Mouse (Mus musculus): Measurements from ENCODE around the gene Ccdc134. TPM values are rescaled to one million over a fixed set of nuclear protein-coding genes. Genes with fewer than 3 reads are reported as not detected.
"Not testable (repeated sequence)": the region's sequence is repeated elsewhere in the genome, so short reads cannot be mapped to it uniquely, and the experiment has no call there.

The Ccdc134 gene
- polyA plus RNA-seq, 1 experiment from 2014 or later = 15.3 TPM

- 59% methylated on average over 8 of the region's 8 CpGs for WGBS
- no peaks in the 10 kb centered on the region for H3K9me3 ChIP-seq (ENCODE audit: control insufficient read depth, low read length)
- ATAC-seq (replicated peaks; ENCODE audit: low FRiP score, low TSS enrichment, low read depth) (no peak), DNase-seq (ENCODE audit: low spot score) (no peak)
- no peak overlapping the region for H3K4me3 ChIP-seq (ENCODE audit: low read depth, low read length)
- no peak overlapping the region for H3K27ac ChIP-seq (ENCODE audit: low read depth)
- H3K4me1 ChIP-seq (replicated peaks; ENCODE audit: control insufficient read depth, insufficient read depth, low read length) = no peaks in the 10 kb centered on the region
- H3K27me3 ChIP-seq (replicated peaks; ENCODE audit: control insufficient read depth, insufficient read depth, low read length) = peaks cover 7% of the 10 kb centered on the region; the same call in 1 of the 2 replicates
- H3K4me2 ChIP-seq (ENCODE audit: low read length) = no peak overlapping the region
- H3K9ac ChIP-seq (ENCODE audit: low read length) = no peak overlapping the region
- no peaks in the 10 kb centered on the region for H3K36me3 ChIP-seq (ENCODE audit: control insufficient read depth, insufficient read depth, low read length)
These were observed 7.2 kb upstream of the Ccdc134 start for GRCm38 (mm10) chr15:82120544-82120943.

DNA sequence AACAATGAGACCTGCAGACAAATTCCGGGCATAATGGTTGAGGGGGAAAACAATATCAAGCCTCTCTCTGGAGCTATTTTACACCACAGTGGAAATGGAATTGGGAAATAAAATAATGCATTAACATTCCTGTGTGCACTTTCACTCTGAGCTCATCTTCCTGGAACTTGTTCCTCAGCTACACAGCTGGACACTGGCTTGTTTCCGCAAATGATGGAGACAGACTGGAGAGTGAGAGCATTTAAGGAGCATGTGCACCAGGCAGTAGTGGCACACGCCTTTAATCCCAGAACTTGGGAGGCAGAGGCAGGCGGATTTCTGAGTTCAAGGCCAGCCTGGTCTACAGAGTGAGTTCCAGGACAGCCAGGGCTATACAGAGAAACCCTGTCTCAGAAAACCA is 1.0 kb upstream of the Ccdc134 start:
- H3K4me3 ChIP-seq (ENCODE audit: low read depth, low read length) = not testable (repeated sequence)
- 78% methylated on average over 4 of the region's 4 CpGs for WGBS

DNA sequence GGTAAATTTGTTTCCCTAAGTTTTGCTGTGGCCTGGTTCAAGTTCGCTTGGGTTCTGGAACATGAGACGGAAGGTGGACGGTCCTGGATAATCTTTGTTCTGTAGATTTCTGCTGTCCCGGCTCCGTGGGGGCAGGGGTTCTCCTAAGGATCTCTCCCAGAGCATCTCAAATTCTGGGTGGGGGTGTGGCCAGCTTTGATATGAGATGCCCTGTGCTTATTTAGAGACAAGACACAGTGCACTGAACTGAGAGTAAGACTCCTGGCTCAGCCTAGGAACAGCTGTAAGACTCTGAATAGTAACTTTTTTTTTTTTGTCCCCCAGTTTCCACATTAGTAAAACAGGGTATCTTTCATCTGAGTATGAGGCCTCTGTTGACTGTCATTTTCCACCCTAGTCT is 676 bp downstream of the Ccdc134 start:
- Histone ChIP-seq H3K27me3 (replicated peaks; ENCODE audit: control insufficient read depth, insufficient read depth, low read length) (peaks cover 5% of the 10 kb centered on the region; the same call in 1 of the 2 replicates), H3K27ac (ENCODE audit: low read depth) (peak overlapping the region; percentile 67; the same call in 1 of the 2 replicates), H3K4me2 (ENCODE audit: low read length) (peak overlapping the region; percentile 73), H3K4me1 (replicated peaks; ENCODE audit: control insufficient read depth, insufficient read depth, low read length) (peaks cover 8% of the 10 kb centered on the region; the same call in 1 of the 2 replicates), H3K4me3 (ENCODE audit: low read depth, low read length) (peak overlapping the region; percentile 68), H3K9me3 (ENCODE audit: control insufficient read depth, low read length) (no peaks in the 10 kb centered on the region), H3K9ac (ENCODE audit: low read length) (peak overlapping the region; percentile 67), H3K36me3 (ENCODE audit: control insufficient read depth, insufficient read depth, low read length) (0 out of 2 replicates have a peak, but pooled peaks cover 3% of the 10 kb centered on the region)
- DNase-seq (ENCODE audit: low spot score) = no peak
- WGBS = 4% methylated on average over 5 of the region's 5 CpGs
- no peak for ATAC-seq (replicated peaks; ENCODE audit: low FRiP score, low TSS enrichment, low read depth)

More for the DNA sequence above, 1.0 kb upstream of the Ccdc134 start:
- not testable (repeated sequence) for H3K27ac ChIP-seq (ENCODE audit: low read depth); H3K9ac ChIP-seq (ENCODE audit: low read length); ATAC-seq (replicated peaks; ENCODE audit: low FRiP score, low TSS enrichment, low read depth); H3K9me3 ChIP-seq (ENCODE audit: control insufficient read depth, low read length); DNase-seq (ENCODE audit: low spot score); H3K27me3 ChIP-seq (replicated peaks; ENCODE audit: control insufficient read depth, insufficient read depth, low read length); H3K36me3 ChIP-seq (ENCODE audit: control insufficient read depth, insufficient read depth, low read length); H3K4me1 ChIP-seq (replicated peaks; ENCODE audit: control insufficient read depth, insufficient read depth, low read length)
- H3K4me2 ChIP-seq (ENCODE audit: low read length) = peak overlapping the region; percentile 73; the same call in 1 of the 2 replicates

DNA sequence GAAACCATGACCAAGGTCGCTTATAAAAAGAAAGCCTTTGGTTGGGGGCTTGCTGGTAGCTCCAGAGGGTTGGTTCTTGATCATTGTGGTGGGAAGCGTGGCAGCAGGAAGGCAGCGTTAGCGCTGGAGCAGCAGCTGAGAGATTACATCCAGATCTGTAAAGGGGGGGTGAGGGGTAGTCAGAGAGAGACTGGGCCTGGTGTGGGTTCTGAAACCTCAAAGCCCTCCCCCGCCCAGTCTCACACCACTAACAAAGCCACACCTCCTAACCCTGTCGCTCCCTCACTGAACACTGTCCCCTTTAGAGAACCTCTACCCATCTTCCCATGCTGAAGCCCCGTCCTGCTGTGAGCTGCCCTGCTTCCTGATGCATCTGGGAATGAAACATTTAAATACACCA is 2.9 kb downstream of the Ccdc134 start:
- DNase-seq (ENCODE audit: low spot score) (no peak), ATAC-seq (replicated peaks; ENCODE audit: low FRiP score, low TSS enrichment, low read depth) (no peak)
- 71% methylated on average over 7 of the region's 7 CpGs for WGBS

GRCm38 (mm10) chr15:82135372-82135771 is 7.7 kb downstream of the Ccdc134 start:
- no peaks in the 10 kb centered on the region for H3K4me1 ChIP-seq (replicated peaks; ENCODE audit: control insufficient read depth, insufficient read depth, low read length)
- ATAC-seq (replicated peaks; ENCODE audit: low FRiP score, low TSS enrichment, low read depth) = no peak
- WGBS = 71% methylated on average over 4 of the region's 4 CpGs

More for the DNA sequence above, 2.9 kb downstream of the Ccdc134 start:
- H3K9me3 ChIP-seq (ENCODE audit: control insufficient read depth, low read length) = no peaks in the 10 kb centered on the region
- H3K4me1 ChIP-seq (replicated peaks; ENCODE audit: control insufficient read depth, insufficient read depth, low read length) = peaks cover 8% of the 10 kb centered on the region; the same call in 1 of the 2 replicates
- H3K9ac ChIP-seq (ENCODE audit: low read length) = no peak overlapping the region
- H3K27ac ChIP-seq (ENCODE audit: low read depth) = no peak overlapping the region
- H3K36me3 ChIP-seq (ENCODE audit: control insufficient read depth, insufficient read depth, low read length) = 0 out of 2 replicates have a peak, but pooled peaks cover 3% of the 10 kb centered on the region
- H3K27me3 ChIP-seq (replicated peaks; ENCODE audit: control insufficient read depth, insufficient read depth, low read length) = no peaks in the 10 kb centered on the region
- H3K4me2 ChIP-seq (ENCODE audit: low read length) = no peak overlapping the region
- H3K4me3 ChIP-seq (ENCODE audit: low read depth, low read length) = no peak overlapping the region

DNA sequence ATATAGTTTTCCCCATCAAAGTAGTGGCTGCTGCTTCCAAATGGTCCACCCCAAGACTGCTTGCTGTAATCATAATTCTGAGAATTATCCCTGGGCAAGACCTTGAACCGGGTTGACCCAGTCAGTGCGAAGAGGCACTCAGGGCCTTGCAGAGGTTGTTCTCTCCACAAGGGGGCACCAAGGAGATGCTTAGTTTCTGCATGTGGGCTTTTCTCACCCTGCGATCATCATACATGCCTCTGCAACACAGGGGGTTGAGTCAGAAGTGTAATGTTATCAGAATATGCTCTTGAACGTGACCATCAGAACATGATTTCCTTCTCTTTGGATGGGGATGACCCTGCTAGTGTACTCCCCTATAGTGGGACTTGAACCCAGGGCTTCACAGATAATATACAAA is 10.8 kb downstream of the Ccdc134 start:
- Histone ChIP-seq H3K36me3 (ENCODE audit: control insufficient read depth, insufficient read depth, low read length) (peaks cover 12% of the 10 kb centered on the region; the same call in 1 of the 2 replicates), H3K4me2 (ENCODE audit: low read length) (no peak overlapping the region), H3K27me3 (replicated peaks; ENCODE audit: control insufficient read depth, insufficient read depth, low read length) (no peaks in the 10 kb centered on the region), H3K9ac (ENCODE audit: low read length) (no peak overlapping the region), H3K4me1 (replicated peaks; ENCODE audit: control insufficient read depth, insufficient read depth, low read length) (no peaks in the 10 kb centered on the region), H3K9me3 (ENCODE audit: control insufficient read depth, low read length) (no peaks in the 10 kb centered on the region), H3K4me3 (ENCODE audit: low read depth, low read length) (no peak overlapping the region), H3K27ac (ENCODE audit: low read depth) (no peak overlapping the region)
- ATAC-seq (replicated peaks; ENCODE audit: low FRiP score, low TSS enrichment, low read depth) (no peak), DNase-seq (ENCODE audit: low spot score) (peak; percentile 76)
- WGBS = 49% methylated on average over 4 of the region's 4 CpGs

More at GRCm38 (mm10) chr15:82135372-82135771, 7.7 kb downstream of the Ccdc134 start:
- no peak for DNase-seq (ENCODE audit: low spot score)
- H3K27me3 ChIP-seq (replicated peaks; ENCODE audit: control insufficient read depth, insufficient read depth, low read length) = no peaks in the 10 kb centered on the region
- no peak overlapping the region for H3K4me3 ChIP-seq (ENCODE audit: low read depth, low read length)
- H3K4me2 ChIP-seq (ENCODE audit: low read length) = no peak overlapping the region
- no peak overlapping the region for H3K9ac ChIP-seq (ENCODE audit: low read length)
- H3K9me3 ChIP-seq (ENCODE audit: control insufficient read depth, low read length) = no peaks in the 10 kb centered on the region
- 0 out of 2 replicates have a peak, but pooled peaks cover 3% of the 10 kb centered on the region for H3K36me3 ChIP-seq (ENCODE audit: control insufficient read depth, insufficient read depth, low read length)
- no peak overlapping the region for H3K27ac ChIP-seq (ENCODE audit: low read depth)

GRCm38 (mm10) chr15:82139196-82139595 is 11.5 kb downstream of the Ccdc134 start:
- H3K9me3 ChIP-seq (ENCODE audit: control insufficient read depth, low read length) = no peaks in the 10 kb centered on the region
- no peak overlapping the region for H3K9ac ChIP-seq (ENCODE audit: low read length)
- no peaks in the 10 kb centered on the region for H3K27me3 ChIP-seq (replicated peaks; ENCODE audit: control insufficient read depth, insufficient read depth, low read length)
- ATAC-seq (replicated peaks; ENCODE audit: low FRiP score, low TSS enrichment, low read depth) (no peak), DNase-seq (ENCODE audit: low spot score) (no peak)
- H3K4me2 ChIP-seq (ENCODE audit: low read length) = no peak overlapping the region
- H3K4me3 ChIP-seq (ENCODE audit: low read depth, low read length) = no peak overlapping the region
- H3K27ac ChIP-seq (ENCODE audit: low read depth) = no peak overlapping the region
- peaks cover 12% of the 10 kb centered on the region; the same call in 1 of the 2 replicates for H3K36me3 ChIP-seq (ENCODE audit: control insufficient read depth, insufficient read depth, low read length)
- WGBS = 93% methylated on average over 8 of the region's 8 CpGs
- peaks cover 3% of the 10 kb centered on the region; the same call in 1 of the 2 replicates for H3K4me1 ChIP-seq (replicated peaks; ENCODE audit: control insufficient read depth, insufficient read depth, low read length)

DNA sequence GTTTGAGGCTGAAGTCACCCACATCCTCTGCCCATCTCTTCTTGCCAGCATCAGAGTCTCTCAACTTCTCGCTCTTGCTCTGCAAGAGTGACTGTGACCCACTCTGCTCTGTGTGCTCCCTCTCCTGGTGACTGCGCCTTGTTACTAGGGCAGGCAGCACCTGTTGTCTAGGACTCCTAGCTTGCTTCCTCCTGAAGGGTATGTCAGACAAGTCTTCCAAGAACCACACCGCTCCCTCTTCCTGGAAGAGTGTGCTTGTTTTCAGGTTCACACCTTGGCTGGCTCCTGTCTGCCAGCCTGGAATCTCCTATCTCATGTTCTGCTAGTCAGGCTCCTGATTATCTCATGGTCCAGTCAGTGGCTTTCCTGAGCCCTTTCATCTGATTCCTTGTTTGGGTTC is 12.6 kb downstream of the Ccdc134 start:
- ATAC-seq (replicated peaks; ENCODE audit: low FRiP score, low TSS enrichment, low read depth) (0 out of 2 replicates have a peak, but pooled peaks have one; percentile 30), DNase-seq (ENCODE audit: low spot score) (no peak)
- no peaks in the 10 kb centered on the region for H3K27me3 ChIP-seq (replicated peaks; ENCODE audit: control insufficient read depth, insufficient read depth, low read length)
- no peaks in the 10 kb centered on the region for H3K9me3 ChIP-seq (ENCODE audit: control insufficient read depth, low read length)
- H3K9ac ChIP-seq (ENCODE audit: low read length) = no peak overlapping the region
- peaks cover 5% of the 10 kb centered on the region; the same call in 1 of the 2 replicates for H3K4me1 ChIP-seq (replicated peaks; ENCODE audit: control insufficient read depth, insufficient read depth, low read length)
- WGBS = 87% methylated on average over 3 of the region's 3 CpGs
- peaks cover 12% of the 10 kb centered on the region; the same call in 1 of the 2 replicates for H3K36me3 ChIP-seq (ENCODE audit: control insufficient read depth, insufficient read depth, low read length)
- H3K4me2 ChIP-seq (ENCODE audit: low read length) = no peak overlapping the region
- H3K4me3 ChIP-seq (ENCODE audit: low read depth, low read length) = no peak overlapping the region
- H3K27ac ChIP-seq (ENCODE audit: low read depth) = no peak overlapping the region

DNA sequence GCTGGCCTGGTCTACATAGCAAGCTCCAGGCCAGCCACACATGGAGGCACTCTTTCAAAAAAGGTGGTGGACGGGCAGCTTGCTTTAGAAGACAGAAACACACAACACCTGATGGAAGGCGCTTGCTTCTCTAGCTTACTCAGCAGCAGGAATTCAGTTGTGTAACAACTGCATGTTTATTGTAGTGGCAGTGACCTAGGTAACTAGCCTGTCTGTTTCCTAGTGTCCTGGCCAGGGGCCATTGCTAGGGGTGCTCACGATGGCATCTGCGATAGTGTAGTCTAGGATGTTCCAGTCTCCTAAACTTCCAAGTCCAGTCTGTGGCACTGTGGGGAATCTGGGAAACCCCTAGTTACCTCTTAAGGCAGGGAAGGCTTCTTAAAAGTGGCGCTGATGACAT is 16.4 kb downstream of the Ccdc134 start:
- Histone ChIP-seq H3K9me3 (ENCODE audit: control insufficient read depth, low read length) (no peaks in the 10 kb centered on the region), H3K27me3 (replicated peaks; ENCODE audit: control insufficient read depth, insufficient read depth, low read length) (no peaks in the 10 kb centered on the region), H3K4me1 (replicated peaks; ENCODE audit: control insufficient read depth, insufficient read depth, low read length) (peaks cover 26% of the 10 kb centered on the region), H3K27ac (ENCODE audit: low read depth) (no peak overlapping the region), H3K9ac (ENCODE audit: low read length) (no peak overlapping the region), H3K4me3 (ENCODE audit: low read depth, low read length) (no peak overlapping the region), H3K4me2 (ENCODE audit: low read length) (no peak overlapping the region), H3K36me3 (ENCODE audit: control insufficient read depth, insufficient read depth, low read length) (peaks cover 12% of the 10 kb centered on the region; the same call in 1 of the 2 replicates)
- DNase-seq (ENCODE audit: low spot score) (no peak), ATAC-seq (replicated peaks; ENCODE audit: low FRiP score, low TSS enrichment, low read depth) (no peak)
- WGBS = 86% methylated on average over 5 of the region's 5 CpGs

Measured in intestine, embryonic 14.5 days (tissue).